In genomic region chr8:128709261-128709660, GRCm38 (mm10) we compare ENCODE assay signal across 8 mouse cellular contexts. TPM values are rescaled to one million over a fixed set of nuclear protein-coding genes. Genes with fewer than 3 reads are reported as not detected.
A peak's percentile ranks its signal among the peaks of the same experiment; 100 is the strongest.
DNase-seq lines count a peak whose midpoint lies in the region; ATAC-seq lines count a peak whose summit lies in the region.

No protein-coding gene starts in this region.

- H3K4me2 ChIP-seq in kidney, embryonic 14.5 days (replicated peaks; ENCODE audit: low read depth, low read length) = no peak overlapping the region
- no peak overlapping the region for H3K4me2 ChIP-seq in liver, embryonic 13.5 days

- H3K27me3 ChIP-seq in kidney, embryonic 14.5 days (ENCODE audit: control insufficient read depth, insufficient read depth, low read length) = no peaks in the 10 kb centered on the region
- H3K27me3 ChIP-seq in liver, embryonic 13.5 days = no peaks in the 10 kb centered on the region

- no peak overlapping the region for H3K27ac ChIP-seq in kidney, embryonic 14.5 days (ENCODE audit: low read depth, low read length)
- no peak overlapping the region for H3K27ac ChIP-seq in liver, embryonic 13.5 days

- 57% methylated on average over 3 of the region's 3 CpGs for WGBS in kidney, embryonic 14.5 days
- 34% methylated on average over 3 of the region's 3 CpGs for WGBS in liver, embryonic 13.5 days (ENCODE audit: insufficient replicate concordance)

- H3K4me1 ChIP-seq in kidney, embryonic 14.5 days (ENCODE audit: control insufficient read depth, insufficient read depth, low read length) = no peaks in the 10 kb centered on the region
- peaks cover 9% of the 10 kb centered on the region for H3K4me1 ChIP-seq in liver, embryonic 13.5 days (replicated peaks)

- peak; percentile 74 for DNase-seq in CD4-positive helper T cell, adult 2 months (ENCODE audit: low read depth, low spot score)
- DNase-seq in R1 (ENCODE audit: low read depth, low spot score) = peak; percentile 79
- peak; percentile 47 for DNase-seq in cerebellum, adult 9-11 months
- peak; percentile 84 for DNase-seq in gastrocnemius, adult 18-20 months (ENCODE audit: low spot score)
- DNase-seq in liver, embryonic 13.5 days = peak; percentile 65
- DNase-seq in retina, embryonic 14.5 days (ENCODE audit: low spot score) = peak; percentile 79
- peak; percentile 78 to 84 for DNase-seq in thymus, postnatal 36 days

- no peak overlapping the region for H3K9ac ChIP-seq in kidney, embryonic 14.5 days (ENCODE audit: low read depth, low read length)
- H3K9ac ChIP-seq in liver, embryonic 13.5 days = no peak overlapping the region

- H3K4me3 ChIP-seq in kidney, embryonic 14.5 days (ENCODE audit: low read length) = no peak overlapping the region
- H3K4me3 ChIP-seq in liver, embryonic 13.5 days (replicated peaks) = no peak overlapping the region

- peak; percentile 60; the same call in 1 of the 2 replicates for ATAC-seq in kidney, embryonic 14.5 days (ENCODE audit: low FRiP score, low TSS enrichment)
- ATAC-seq in liver, embryonic 13.5 days (ENCODE audit: low read depth) = peak; percentile 76

- no peaks in the 10 kb centered on the region for H3K9me3 ChIP-seq in kidney, embryonic 14.5 days (ENCODE audit: control insufficient read depth, low read length)
- no peaks in the 10 kb centered on the region for H3K9me3 ChIP-seq in liver, embryonic 13.5 days (replicated peaks)

- peaks cover 70% of the 10 kb centered on the region for H3K36me3 ChIP-seq in kidney, embryonic 14.5 days (ENCODE audit: control insufficient read depth, insufficient read depth, low read length)
- peaks cover 67% of the 10 kb centered on the region for H3K36me3 ChIP-seq in liver, embryonic 13.5 days

RNA-seq across cellular contexts. Expression of gene Itgb1, which starts 23.8 kb away (rescaled TPM):
- total RNA-seq in gastrocnemius, adult 18-20 months (2021) = 100 to 1,000 TPM; 147 to 171 TPM
- 149 and 288 TPM in 2 replicates for polyA plus RNA-seq in kidney, embryonic 14.5 days (2014; fragmentation: Nextera tagmentation; extraction: Ambion mirVana)
- 81.4 and 102 TPM in 2 replicates for polyA plus RNA-seq in liver, embryonic 13.5 days (2015; fragmentation: Nextera tagmentation; extraction: Ambion mirVana)
